In genomic region chr8:105518436-105519313, GRCm38 (mm10) we compare ENCODE assay signal across 8 mouse cellular contexts. TPM values are rescaled to one million over a fixed set of nuclear protein-coding genes. Genes with fewer than 3 reads are reported as not detected.
DNase-seq lines count a peak whose midpoint lies in the region; ATAC-seq lines count a peak whose summit lies in the region.

Gene Hsd11b2, plus strand, starts transcription at chr8:105518755.

- H3K4me1 ChIP-seq in liver, embryonic 15.5 days (replicated peaks), result peaks cover 54% of the 10 kb centered on the region

- H3K36me3 ChIP-seq in liver, embryonic 15.5 days (replicated peaks), result 0 out of 2 replicates have a peak, but pooled peaks cover 13% of the 10 kb centered on the region

- DNase-seq in ovary, postnatal 36 days (ENCODE audit: low spot score), result peak; percentile 71
- no peak for DNase-seq in ovary, postnatal 10 days (ENCODE audit: low spot score)
- DNase-seq in cerebellum, postnatal 36 days, result peak; percentile 25 to 30
- peak; percentile 41 to 46 for DNase-seq in kidney, adult 8-10 months
- peak; percentile 71 to 77 for DNase-seq in natural killer cell, adult 2 months (ENCODE audit: low spot score in 2 of 2)
- DNase-seq in thymus, postnatal 0 days (ENCODE audit: low spot score), result peak; percentile 45

- ATAC-seq in granulocyte monocyte progenitor cell, adult 5-6 weeks (replicated peaks; ENCODE audit: poor library complexity, severe bottlenecking), result peak; percentile 40
- ATAC-seq in liver, embryonic 15.5 days (ENCODE audit: insufficient read depth), result peak; percentile 65

- H3K9ac ChIP-seq in liver, embryonic 15.5 days, result peak within 1 kb of the TSS; percentile 42; the same call in 1 of the 2 replicates

- under 1% methylated on average over 68 of the region's 68 CpGs for whole genome bisulfite sequencing in liver, embryonic 15.5 days (ENCODE audit: insufficient replicate concordance)

- peak within 1 kb of the TSS; percentile 61 for H3K4me3 ChIP-seq in liver, embryonic 15.5 days (replicated peaks)

- H3K27me3 ChIP-seq in liver, embryonic 15.5 days, result peaks cover 67% of the 10 kb centered on the region

- no peaks in the 10 kb centered on the region for H3K9me3 ChIP-seq in liver, embryonic 15.5 days (replicated peaks)

- no peak within 1 kb of the TSS for H3K27ac ChIP-seq in liver, embryonic 15.5 days (replicated peaks)

- H3K4me2 ChIP-seq in liver, embryonic 15.5 days, result peak within 1 kb of the TSS; percentile 97

RNA-seq across cellular contexts. Expression of gene Hsd11b2, which starts in this region (rescaled TPM):
- not detected in 2 replicates for total RNA-seq in granulocyte monocyte progenitor cell, adult 5-6 weeks (2014; fragmentation: Nextera tagmentation)
- total RNA-seq in granulocyte monocyte progenitor cell, adult 5-6 weeks (2017), result not detected in 2 replicates
- 0.40 and 0.58 TPM in 2 replicates for polyA plus RNA-seq in liver, embryonic 15.5 days (2015; fragmentation: Nextera tagmentation; extraction: Ambion mirVana)
- 0.26 and 0.28 TPM in 2 replicates for polyA plus RNA-seq in thymus, postnatal 0 days (2015; fragmentation: Nextera tagmentation; extraction: Ambion mirVana)

Comparison
In these comparisons a context has a peak if more than half of its experiments do, and no peak if none do; other contexts are left out.
1. Peak in ATAC-seq in granulocyte monocyte progenitor cell, adult 5-6 weeks; RNA of the gene not detected or under 1 TPM.
2. Peak in ATAC-seq, H3K4me3 ChIP-seq, H3K9ac ChIP-seq and H3K4me2 ChIP-seq in liver, embryonic 15.5 days; RNA of the gene not detected or under 1 TPM.
3. Peak in DNase-seq in thymus, postnatal 0 days; RNA of the gene not detected or under 1 TPM.